Mouse (Mus musculus): ENCODE data around the gene Sorbs1. TPM values are rescaled to one million over a fixed set of nuclear protein-coding genes. Genes with fewer than 3 reads are reported as not detected.

The Sorbs1 gene
- total RNA-seq, 2 experiments from 2014 or later, result 124 to 147 TPM

DNA sequence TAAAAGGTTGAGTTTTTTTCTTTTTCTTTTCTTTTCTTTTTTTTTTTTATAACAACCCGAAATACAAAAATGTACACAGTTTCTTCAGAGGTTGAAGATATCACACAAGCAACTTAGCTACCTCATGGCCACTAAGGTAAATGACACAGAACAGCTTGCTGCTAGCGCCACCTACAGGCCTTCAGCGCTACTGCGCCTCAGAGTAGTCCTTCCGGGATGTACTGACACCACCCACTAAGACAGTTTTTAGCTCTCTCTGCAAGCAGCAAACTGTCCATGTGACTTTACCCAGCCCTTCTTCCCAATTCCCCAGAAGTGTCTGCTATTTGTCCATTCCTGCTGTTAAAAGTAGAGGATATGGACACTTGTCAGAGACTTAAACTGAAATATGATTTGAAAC is 167.9 kb downstream of the Sorbs1 start:
- no peak for DNase-seq

DNA sequence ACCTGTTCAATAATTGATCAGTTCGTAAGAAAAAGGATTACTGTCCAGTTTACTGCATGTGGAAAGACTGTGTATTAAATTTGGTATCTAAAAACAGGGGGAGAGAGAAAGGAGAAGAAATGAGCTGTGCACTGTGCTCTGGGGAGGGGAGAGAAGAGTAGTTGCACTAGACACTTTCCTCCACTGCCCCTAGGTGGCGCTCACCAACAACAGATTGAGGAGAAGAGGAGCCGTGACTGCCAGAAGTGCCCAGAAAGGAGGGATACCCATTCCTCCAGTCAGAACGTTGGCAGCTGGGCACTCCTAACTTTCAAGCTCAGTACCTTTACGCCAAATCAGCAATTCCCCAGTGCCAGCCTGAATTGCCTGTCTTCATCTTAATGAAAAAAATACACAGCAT is 170.6 kb downstream of the Sorbs1 start:
- peak; percentile 52 for DNase-seq

DNA sequence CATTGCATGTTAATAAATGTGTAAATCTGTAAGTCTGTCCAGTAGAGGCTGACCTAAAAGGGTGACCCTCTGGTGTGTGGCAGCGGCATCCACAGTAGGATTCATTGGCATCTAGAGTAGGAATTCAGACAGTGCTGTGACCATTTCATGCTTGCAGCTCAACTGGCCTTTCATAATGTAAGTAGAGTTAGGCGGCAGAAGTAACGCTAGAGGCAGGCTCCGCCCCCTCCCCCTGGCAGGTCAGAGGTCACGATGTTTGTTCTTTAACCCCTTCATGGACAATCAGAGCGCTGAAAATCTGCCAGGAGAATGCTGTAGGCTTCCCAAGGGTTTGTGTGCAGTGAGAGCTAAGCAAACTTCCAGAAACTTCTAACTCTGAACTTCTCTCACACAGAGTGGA is 172.4 kb downstream of the Sorbs1 start:
- DNase-seq, result no peak

DNA sequence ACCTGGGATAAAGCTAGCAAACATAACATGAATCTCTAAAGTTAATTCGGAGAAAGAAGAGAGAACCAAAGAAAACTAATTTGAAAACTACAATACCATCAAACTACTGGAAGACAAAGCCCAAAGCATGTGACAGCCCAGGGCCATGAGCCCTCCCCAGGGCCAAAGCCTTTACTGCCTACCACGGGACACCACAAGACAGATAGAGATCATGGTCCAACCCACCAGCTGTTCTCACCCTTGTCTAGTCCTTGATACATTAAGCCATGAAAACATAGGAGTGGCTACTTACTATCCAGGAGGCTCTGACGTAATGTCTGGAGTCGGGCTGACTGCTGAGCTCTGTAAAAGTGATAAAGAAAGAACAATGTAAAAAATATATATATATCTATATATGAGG is 176.9 kb downstream of the Sorbs1 start:
- DNase-seq, result no peak

DNA sequence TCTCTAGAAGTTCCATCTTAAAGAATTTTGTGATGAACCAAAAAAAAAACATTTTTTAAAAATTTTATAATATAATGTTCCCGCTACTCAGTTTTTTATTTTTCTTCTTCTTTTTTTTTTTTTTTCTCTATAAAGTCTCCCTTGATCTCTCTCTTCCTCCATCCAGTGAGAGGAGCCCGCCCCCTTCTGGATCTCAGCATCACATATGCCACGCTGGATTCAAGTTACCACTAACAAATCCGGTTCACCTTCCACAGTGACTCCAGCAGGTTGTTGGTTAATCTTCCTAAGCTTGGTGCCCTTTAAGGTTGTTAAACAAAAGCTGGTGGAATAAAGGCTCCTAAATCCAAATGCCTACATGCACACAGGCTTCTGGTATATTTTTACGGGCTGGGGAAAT is 179.7 kb downstream of the Sorbs1 start:
- DNase-seq, result no peak

DNA sequence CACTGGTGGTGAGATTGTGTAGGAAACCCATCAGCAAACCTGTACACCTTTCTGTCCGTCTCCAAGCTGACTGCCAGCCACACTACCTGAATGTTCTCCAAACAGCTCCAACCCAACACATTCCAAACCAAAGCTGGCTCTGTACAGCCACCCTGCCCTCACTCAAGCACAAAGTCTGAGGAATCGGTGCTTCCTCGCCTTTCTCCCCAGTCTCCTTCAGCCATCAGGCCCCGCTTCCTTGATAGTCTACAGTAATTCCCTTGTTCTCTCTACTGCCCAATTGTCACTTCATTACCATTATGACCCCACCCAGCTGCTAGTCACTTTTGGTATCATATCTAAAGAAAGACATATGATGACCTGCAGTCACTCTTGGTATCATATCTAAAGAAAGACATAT is 180.5 kb downstream of the Sorbs1 start:
- DNase-seq, result no peak

DNA sequence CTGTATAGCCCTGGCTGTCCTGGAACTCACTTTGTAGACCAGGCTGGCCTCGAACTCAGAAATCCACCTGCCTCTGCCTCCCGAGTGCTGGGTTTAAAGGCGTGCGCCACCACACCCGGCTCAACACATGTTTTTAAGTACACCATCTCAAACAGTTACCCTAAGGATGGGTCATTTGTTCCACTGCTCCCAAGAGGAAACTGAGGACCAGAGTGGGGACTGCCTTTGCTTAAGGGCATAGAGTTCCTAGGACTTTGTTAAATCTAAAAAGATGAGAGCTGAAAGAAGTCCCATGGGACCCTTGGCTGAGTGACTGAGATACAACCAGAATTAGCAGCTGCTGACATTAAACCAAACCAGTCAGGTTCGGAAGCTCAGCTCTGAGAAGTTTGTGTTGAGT is 181.3 kb downstream of the Sorbs1 start:
- DNase-seq, result no peak

DNA sequence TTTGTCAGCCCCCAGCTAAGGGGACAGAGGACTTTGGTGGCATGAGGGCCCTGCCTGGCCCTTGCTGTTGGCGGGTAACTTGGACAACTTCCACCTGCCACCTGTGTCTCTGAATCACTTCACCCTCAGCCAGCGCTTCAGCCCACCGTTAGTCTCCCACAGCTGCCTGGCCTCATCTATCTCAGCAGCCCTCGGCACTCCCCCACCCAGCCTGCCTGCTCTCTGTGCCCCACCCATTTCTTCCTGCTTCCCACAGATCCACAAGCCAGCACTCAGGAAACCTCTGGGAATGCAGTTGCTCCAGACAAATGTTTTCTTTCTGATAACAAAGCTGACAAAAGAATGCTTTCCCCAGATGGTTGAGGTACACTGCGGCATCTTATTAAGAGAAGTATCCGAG is 181.7 kb downstream of the Sorbs1 start:
- peak; percentile 56 for DNase-seq

DNA sequence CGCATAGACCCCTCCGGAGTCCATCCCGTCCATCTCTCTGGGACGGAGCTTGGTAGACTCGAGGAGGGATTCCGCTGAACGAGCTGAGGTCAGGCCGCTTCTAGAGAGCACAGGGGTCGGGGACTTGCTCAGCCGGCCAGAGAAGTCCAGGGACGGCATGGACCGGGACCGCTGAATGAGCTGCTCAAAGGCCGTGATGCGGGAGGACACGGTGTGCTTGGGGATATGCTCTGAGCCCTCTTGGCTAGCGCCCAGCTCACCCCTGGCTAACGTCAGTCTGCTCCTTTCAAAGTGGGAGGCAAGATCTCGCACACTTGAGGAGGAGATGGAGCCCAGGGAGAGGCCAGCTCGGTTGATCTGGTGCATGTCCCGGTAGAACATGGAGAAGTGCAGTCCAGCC is 187.5 kb downstream of the Sorbs1 start:
- no peak for DNase-seq

DNA sequence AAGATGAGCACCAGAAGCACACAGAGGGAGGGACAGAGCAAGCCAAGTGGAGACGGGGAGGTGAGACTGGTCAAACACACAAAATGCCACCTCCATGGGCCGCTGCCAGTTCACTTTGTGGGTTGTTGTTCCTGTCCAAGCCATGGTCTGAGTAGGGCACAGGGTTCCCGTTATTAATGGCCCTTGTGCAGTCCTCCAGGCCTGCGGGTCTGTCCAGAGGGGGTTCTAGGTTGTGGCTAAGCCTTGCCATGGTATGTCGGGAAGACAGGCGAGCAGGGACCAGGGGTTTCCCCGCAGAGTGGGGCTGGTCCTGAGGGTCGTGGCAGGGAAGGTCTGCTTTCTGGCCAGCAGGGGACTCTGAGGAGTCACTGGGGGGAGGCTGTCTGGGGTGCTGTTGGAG is 188.2 kb downstream of the Sorbs1 start:
- DNase-seq, result no peak

DNA sequence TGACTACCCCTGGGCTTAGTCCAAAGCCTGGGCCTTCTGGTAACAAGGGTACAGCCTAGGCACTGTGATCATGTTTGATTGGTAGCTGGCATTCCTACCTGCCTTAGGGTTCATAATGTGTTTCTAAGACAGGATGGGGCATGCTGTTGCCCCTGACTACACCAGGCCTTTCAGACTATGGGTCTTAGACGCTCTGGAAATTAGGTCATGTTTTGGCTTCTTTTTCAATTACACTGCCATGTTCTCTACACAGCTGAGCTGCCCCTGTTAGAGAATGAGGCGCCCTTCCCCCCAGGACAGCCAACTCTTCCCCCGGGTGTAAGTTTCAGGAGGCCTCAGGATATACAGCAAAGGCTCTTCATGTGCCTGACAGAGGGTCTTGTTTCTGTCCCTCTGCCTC is 191.4 kb downstream of the Sorbs1 start:
- no peak for DNase-seq

DNA sequence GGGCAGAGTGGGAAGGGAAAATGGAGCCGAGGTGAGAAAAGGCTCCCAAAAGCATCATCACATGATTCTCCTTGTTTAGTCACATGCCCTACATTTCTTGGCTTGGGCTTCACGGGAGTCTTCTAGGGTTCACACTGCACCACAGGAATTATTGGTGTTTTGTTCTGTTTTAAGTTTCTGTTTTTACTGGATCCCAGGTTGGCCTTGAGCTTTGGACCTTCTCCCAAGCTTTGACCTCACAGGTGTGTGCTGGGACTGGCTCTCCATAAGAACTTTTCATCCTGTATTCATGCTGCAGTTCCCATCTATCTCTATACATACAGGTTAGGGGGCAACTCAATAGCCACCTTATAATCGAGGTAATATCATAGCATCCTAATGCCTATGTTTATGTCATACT is 194.4 kb downstream of the Sorbs1 start:
- no peak for DNase-seq

DNA sequence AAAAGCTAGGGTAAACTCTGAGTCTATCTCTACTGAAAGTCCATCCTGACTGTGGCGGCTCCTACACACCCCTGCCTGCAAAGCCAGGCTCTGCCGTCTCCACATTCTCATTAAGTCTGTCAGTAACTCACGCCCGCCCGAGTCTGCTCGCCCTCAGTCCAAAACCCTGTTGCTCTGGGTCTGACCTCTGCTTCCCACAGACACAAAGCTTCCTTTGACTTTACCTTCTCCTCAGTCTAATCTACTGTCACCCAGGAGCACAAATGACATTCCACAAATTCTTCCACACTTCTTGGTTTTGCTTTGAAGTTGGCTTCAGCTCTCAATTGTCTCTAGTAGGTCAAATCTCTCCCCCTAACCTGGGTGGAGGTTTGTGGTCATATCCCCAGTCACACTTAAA is 195.1 kb downstream of the Sorbs1 start:
- no peak for DNase-seq

DNA sequence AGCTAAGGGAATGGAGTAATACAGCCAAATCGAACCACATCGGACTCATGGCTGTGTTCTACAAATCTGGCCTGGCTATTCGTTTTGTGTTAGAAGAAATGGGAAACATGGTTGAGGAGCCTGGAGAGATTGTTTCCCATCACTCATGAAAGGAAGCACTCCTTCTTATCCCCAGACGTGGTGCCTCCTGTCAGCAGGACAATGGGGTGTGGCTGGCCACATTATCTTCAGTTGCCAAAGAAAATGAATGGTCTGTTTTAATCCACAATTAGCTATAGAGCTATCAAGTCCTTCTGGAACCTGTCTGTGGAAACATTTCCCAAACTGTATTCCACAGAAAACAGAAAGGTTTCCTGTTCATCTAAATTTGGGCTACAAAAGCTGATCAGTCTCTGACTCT is 196.6 kb downstream of the Sorbs1 start:
- DNase-seq, result no peak

DNA sequence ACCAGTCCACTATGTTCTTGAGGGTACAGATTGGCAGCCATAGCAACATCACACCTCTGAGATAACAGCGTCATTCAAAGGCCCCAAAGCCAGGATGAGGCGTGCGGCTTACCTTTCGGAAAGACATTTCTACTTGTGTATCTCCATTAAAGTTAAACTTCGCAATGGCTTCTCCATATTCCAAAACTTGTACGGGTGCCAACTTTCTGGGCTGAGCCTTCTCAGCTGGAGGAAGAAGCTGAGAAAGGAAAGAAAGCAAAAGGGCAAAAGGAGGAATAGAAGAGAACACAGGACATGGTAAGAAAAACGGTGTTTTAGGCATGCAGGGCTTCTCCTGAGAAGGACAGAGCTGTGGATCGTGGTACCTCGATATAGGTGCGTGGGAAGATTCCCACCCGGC is 199.3 kb downstream of the Sorbs1 start:
- DNase-seq, result no peak

DNA sequence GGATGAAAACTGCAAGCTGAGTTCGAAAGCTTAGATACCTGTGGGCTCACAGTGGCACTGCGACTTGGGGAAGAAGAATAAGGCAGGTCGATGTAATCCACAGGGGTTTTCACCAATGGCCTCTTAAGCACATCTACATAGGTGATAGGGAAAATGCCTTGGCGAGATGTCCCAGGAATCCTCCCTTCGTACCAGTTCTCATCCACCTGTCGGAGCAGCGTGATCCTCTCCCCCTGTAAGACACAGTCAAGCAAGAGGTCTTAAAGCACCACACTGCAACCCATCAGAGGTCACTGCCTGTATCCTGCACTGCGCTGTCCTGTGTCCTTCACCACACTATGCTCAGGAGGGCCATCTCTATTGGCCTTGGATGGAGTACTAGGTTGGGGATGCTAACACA is 201.9 kb downstream of the Sorbs1 start:
- DNase-seq, result no peak

DNA sequence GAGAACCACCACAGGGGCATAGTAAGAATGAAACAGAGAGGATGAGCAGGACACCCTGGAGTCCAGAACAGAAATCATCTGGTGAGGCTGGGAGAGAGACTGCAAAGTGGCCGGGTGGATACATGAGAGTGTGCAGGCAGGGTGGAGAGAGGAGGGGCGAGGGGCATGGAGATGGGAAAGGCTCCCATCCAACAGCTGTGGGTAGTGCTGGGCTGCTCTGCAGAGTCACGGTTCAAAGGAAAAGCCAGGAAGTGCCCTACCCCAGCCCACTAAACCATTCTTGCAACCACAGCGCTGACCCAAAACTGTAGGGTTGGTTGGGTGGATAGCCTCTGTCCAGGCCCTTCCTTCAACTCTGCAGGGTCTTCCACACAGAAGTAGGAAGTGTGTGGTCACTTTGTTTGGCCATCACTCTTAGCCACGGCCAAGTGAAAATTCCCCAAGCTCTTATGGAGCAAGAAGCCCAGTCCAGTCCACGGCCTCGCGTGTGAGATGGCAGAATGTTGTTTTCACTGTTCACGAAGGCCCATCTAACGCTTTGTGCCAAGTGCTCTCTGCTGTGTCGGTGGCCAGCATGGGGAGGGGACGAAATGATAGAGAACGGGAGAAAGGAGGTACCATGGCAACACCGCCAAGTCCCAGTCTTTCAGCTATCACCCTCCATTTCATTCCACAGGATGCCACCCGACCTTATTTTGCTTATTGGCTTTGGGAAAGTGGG is 203.0 kb downstream of the Sorbs1 start:
- no peak for DNase-seq

DNA sequence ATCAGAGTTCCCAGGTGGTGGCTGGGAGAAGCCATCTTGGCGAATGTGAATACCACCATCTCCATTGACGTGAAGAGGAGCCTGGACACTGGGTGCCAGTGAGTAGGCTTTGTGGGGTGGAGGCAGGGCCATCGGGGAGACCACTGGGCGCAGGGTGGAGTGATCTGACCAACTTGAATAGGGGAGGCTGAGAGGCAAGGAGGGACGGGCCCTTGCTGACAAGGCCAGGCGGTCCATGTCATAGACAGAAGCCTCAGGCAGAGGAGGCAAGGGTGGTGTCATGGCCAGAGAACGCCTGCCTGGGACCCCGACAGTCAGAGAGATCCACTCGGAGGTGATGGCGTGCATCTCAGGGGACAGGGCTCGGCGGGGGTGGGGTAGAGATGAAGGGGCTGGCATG is 203.7 kb downstream of the Sorbs1 start:
- no peak for DNase-seq

DNA sequence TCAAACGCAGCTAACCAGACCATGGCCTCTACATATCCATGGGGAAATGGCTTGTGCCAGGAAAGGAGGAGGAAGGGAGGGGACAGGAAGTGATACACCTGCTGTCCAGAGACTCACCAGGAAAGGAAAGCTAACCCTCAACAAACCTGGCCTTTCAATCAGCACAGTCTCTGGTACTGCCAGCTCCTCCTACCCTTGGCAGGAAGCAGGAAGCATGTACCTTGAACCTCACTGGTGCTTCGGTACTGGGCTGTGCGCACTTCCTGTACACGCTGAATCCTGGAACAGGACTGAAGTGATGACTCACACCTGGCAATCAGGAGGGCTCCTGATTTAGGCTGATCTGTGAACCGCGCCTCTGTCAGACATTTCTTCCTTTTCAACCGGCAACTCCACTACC is 206.0 kb downstream of the Sorbs1 start:
- peak; percentile 61 for DNase-seq

DNA sequence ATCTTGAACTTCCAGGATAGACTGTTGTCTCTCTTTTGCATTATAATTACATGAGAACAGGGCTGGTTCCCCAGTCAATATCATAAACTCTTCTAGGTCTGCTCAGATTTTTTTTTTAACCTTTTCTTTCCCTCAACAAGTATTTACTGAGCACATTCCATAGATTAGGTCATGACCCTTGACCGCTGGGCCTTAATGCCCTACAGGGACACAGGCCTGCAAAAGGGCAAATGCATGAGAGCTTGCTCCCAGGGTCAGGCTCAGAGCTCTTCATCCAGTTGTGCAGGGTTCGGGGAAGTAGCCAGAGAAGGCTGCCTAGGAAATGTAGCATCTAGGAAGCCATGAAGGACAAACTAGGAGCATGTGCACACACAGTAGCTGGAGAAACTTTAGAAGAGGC is 206.9 kb downstream of the Sorbs1 start:
- no peak for DNase-seq

DNA sequence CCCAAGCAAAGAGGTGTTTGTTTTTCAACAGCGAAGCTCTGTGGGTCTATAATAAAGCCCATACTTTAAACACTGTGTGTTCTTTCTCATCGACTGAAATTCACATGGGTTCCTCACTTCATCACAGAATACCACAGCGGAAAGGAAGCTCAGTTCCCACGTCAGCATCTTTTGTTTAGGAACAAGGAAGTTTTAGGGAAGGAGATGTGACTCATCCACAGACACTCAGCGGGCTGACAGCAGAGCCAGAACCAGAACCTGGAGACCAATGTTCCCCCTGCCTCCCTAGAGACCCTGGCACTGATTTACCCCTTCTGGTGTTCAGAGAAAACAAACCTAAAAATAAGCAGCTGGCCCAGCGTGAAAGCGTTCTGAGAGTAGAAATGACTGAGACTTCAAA is 208.1 kb downstream of the Sorbs1 start:
- DNase-seq, result no peak

DNA sequence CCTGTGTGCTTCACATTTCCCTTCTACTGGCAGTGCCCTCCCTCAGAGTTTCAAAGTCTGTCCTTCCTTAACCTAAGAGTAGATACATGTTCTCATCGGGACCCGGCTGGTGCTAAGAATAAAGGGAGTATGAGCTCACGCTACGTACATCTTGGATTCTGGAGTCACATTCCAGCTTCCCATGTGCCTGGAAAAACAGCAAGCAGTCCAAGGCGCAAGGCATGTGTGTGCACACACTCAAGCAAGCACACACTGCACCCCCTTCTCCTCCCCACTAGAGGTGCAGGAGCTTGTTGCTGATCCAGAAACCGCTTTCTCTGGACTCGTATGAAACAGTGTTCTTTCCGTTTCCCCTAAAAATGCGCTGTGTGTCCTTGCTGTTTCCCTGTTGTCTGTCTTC is 210.7 kb downstream of the Sorbs1 start:
- DNase-seq, result peak; percentile 39

DNA sequence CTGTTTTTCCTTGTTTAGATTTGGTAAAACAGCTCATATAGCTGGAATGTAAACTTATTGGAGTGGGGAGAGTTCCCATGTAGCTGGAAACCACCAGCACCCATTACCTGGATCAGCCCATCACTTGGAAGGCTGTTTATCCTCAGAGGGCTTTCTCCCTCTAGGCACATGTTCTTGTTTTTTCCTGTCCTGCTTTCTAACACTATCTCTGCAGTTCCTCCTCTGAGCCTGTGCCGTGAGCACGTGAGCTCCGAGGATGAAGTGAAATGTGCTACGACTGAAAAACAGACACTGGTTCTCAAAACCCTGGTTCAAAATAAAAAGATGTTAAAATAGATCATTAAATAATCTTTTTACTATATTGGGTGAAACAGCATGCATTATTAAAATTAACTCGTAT is 211.1 kb downstream of the Sorbs1 start:
- DNase-seq, result no peak

DNA sequence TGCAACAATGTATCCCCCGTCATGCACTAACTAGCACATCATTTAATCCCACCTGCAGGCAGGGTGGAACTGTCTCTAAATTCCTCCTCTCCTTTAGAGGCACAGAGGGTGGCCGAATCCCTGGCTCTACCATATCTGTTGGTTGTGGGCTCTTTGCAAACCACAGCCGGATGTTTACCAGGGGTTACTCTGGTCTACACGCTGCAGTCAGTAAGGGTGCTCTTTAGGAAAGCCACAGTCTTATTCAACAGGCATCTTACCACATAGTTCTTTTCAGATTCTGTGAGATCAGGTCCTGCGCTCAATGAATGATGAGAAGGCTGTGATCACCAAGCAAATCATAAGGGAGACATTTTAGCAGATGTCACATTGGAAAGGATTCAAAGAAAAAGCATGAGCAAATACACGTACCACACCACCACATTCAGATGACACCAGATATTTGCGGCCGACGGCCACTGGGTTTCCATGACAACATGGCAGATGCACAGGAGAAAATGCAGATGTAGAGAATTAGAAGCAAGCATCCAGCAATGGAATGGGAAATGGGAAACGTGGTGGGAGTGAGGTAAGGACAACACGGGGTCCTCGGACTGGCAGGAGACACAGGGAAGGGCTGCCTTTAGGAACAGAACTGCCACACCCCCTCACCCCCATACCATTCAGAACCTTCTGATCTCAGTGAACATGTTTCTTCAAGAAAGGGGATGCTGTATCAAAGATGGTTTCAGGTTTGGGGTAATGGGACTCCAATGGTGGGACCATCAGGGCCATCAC is 213.4 kb downstream of the Sorbs1 start:
- DNase-seq, result no peak

Measured in gastrocnemius, postnatal 25 days (tissue).